In the genomic region with DNA sequence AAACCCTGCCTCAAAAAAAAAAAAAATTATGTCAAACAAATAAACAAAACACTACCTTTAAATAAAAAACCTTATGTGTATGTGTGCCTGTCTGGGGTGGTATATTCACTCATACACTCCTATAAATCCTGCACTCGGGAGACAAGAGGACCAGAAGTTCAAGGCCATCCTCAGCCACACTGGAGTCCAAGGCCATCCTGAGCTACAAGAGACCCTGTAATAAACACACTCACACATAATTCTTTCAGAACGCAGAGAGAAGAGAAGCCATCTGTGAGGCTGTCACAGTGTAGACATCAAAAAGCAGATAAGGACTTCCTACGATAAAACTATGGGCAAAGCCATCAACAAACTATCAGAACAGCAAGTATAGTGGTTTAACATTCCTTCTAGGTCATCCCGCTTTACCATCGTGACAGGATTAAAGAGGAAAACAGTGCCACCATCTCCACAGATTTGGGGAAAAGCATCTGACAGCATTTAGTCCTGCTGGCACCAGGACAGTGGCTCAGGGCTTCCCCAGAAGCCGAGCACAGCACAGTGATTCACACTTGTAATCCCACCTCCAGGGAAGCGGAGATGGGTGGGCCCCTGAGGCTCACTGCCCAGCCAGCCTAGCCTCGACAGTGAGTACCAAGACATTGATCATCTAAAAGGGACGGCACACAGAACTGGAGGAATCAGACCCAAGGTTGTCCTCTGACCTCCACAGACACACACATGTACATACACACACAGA, we compare ENCODE assay signal across 18 mouse cellular contexts.
"Had no signal": no experiment of that assay in that cellular context is flagged by ENCODE, and none has a peak within 500 bp of the region (broad histone marks: within the 10 kb centered on the region; RNA-seq: fewer than 3 reads in every experiment).

No protein-coding gene starts in this region.

- ATAC-seq: hindbrain, postnatal 0 days; intestine, embryonic 16.5 days; liver, postnatal 0 days had no signal

- DNase-seq: gastrocnemius, postnatal 14 days; gastrocnemius, postnatal 36 days; heart, adult 11 months; heart, adult 2 months; heart, postnatal 14 days; heart, postnatal 36 days; kidney, adult 11 months; kidney, adult 2 months; kidney, adult 9 months; kidney, postnatal 14 days; kidney, postnatal 36 days; layer of hippocampus, adult 9-11 months; layer of hippocampus, postnatal 36 days; left cerebral cortex, postnatal 4 days; liver, embryonic 13.5 days; liver, postnatal 0 days had no signal
